Mouse (Mus musculus) MEL (cell line): ENCODE measurements around the gene Zfp655. TPM values are rescaled to one million over a fixed set of nuclear protein-coding genes. Genes with fewer than 3 reads are reported as not detected.

Experiments
- DNase-seq: peaks from one replicate; pipeline ENCODE4 v3.0.0; 2011; ENCODE audit warnings: low read depth, low spot score
- H3K27ac ChIP-seq: 2 replicates; pipeline ENCODE4 v1.5.1; 2012; ENCODE audit warnings: low read depth, mild to moderate bottlenecking, control low read depth, low read length, moderate library complexity; ENCODE audit not compliant: control insufficient read depth
- H3K27me3 ChIP-seq, 2 experiments: fragments of 150-350 bp in 1 of 2; sonication (generic) in 1 of 2; 2 replicates each; pipeline ENCODE4 v1.6.1; 2012; ENCODE audit warnings: low read length in 2 of 2, mild to moderate bottlenecking in 2 of 2, improper control_type of control experiment in 1 of 2, moderate library complexity in 1 of 2; ENCODE audit not compliant: insufficient read depth in 2 of 2, control insufficient read depth in 1 of 2
- H3K36me3 ChIP-seq, 2 experiments: 2 replicates each; pipeline ENCODE4 v1.6.1; 2012 to 2014; ENCODE audit warnings: low read length in 2 of 2, improper control_type of control experiment in 1 of 2, inconsistent platforms in 1 of 2, mild to moderate bottlenecking in 1 of 2; ENCODE audit not compliant: insufficient read depth in 2 of 2, control insufficient read depth in 1 of 2
- H3K4me1 ChIP-seq, 2 experiments: fragments of 150-350 bp in 1 of 2; sonication (generic) in 1 of 2; 2 replicates each; pipeline ENCODE4 v1.6.1; 2012; ENCODE audit warnings: low read length in 2 of 2, improper control_type of control experiment in 1 of 2, mild to moderate bottlenecking in 1 of 2; ENCODE audit not compliant: insufficient read depth in 2 of 2, control insufficient read depth in 1 of 2
- H3K4me3 ChIP-seq, 2 experiments: fragments of 150-350 bp in 1 of 2; sonication (generic) in 1 of 2; 2 replicates each; pipeline ENCODE4 v1.5.1; 2012; ENCODE audit warnings: low read depth in 2 of 2, low read length in 2 of 2, mild to moderate bottlenecking in 2 of 2, moderate library complexity in 2 of 2, control low read depth in 1 of 2, improper control_type of control experiment in 1 of 2; ENCODE audit not compliant: control insufficient read depth in 1 of 2, insufficient read depth in 1 of 2
- H3K79me2 ChIP-seq: 2 replicates; pipeline ENCODE4 v1.6.1; 2012; ENCODE audit warnings: mild to moderate bottlenecking, low read length, moderate library complexity; ENCODE audit not compliant: control insufficient read depth, poor library complexity, insufficient read depth
- H3K9ac ChIP-seq: 2 replicates; pipeline ENCODE4 v1.6.1; 2012; ENCODE audit warnings: low read depth, mild to moderate bottlenecking, control low read depth, low read length, moderate library complexity; ENCODE audit not compliant: control insufficient read depth, poor library complexity, severe bottlenecking
- H3K9me3 ChIP-seq: fragments of 150-350 bp; sonication (generic); replicated peaks from 2 replicates; pipeline ENCODE4 v1.6.1; 2012; ENCODE audit warnings: mild to moderate bottlenecking, low read length, improper control_type of control experiment, moderate library complexity; ENCODE audit not compliant: insufficient read depth
- BHLHE40 ChIP-seq: IDR thresholded peaks from 2 replicates; pipeline ENCODE4 v1.6.1; 2012; ENCODE audit warnings: low read depth, mild to moderate bottlenecking, inconsistent platforms, low read length, improper control_type of control experiment, borderline replicate concordance
- CHD1 ChIP-seq: IDR thresholded peaks from 2 replicates; pipeline ENCODE4 v1.6.1; 2012; ENCODE audit warnings: low read depth, mild to moderate bottlenecking, inconsistent platforms, low read length, improper control_type of control experiment
- CHD2 ChIP-seq: IDR thresholded peaks from 2 replicates; pipeline ENCODE4 v1.6.1; 2011; ENCODE audit warnings: low read length, improper control_type of control experiment
- E2F4 ChIP-seq: IDR thresholded peaks from 2 replicates; pipeline ENCODE4 v1.6.1; 2011; ENCODE audit warnings: low read depth, low read length, improper control_type of control experiment, borderline replicate concordance
- ETS1 ChIP-seq: IDR thresholded peaks from 2 replicates; pipeline ENCODE4 v1.6.1; 2012; ENCODE audit warnings: low read depth, mild to moderate bottlenecking, inconsistent platforms, low read length, improper control_type of control experiment, moderate library complexity
- GATA1 ChIP-seq: IDR thresholded peaks from 2 replicates; pipeline ENCODE4 v1.6.1; 2011; ENCODE audit warnings: low read depth, low read length, improper control_type of control experiment
- HCFC1 ChIP-seq: IDR thresholded peaks from 2 replicates; pipeline ENCODE4 v1.6.1; 2012; ENCODE audit warnings: low read depth, mild to moderate bottlenecking, inconsistent platforms, low read length, improper control_type of control experiment, moderate library complexity
- JUND ChIP-seq: IDR thresholded peaks from 2 replicates; pipeline ENCODE4 v1.6.1; 2011; ENCODE audit warnings: low read depth, mild to moderate bottlenecking, improper control_type of control experiment, low read length
- KAT2A ChIP-seq: conservative IDR thresholded peaks from 2 replicates; pipeline ENCODE4 v1.6.1; 2012; ENCODE audit warnings: low read depth, low read length, improper control_type of control experiment, inconsistent platforms
- MAFK ChIP-seq: IDR thresholded peaks from 2 replicates; pipeline ENCODE4 v1.6.1; 2011; ENCODE audit warnings: low read depth, mild to moderate bottlenecking, low read length, improper control_type of control experiment, borderline replicate concordance
- MAX ChIP-seq: IDR thresholded peaks from 2 replicates; pipeline ENCODE4 v1.6.1; 2011; ENCODE audit warnings: low read length, improper control_type of control experiment
- MAZ ChIP-seq: IDR thresholded peaks from 2 replicates; pipeline ENCODE4 v1.6.1; 2012; ENCODE audit warnings: low read depth, mild to moderate bottlenecking, inconsistent platforms, low read length, improper control_type of control experiment
- MEF2A ChIP-seq: IDR thresholded peaks from 2 replicates; pipeline ENCODE4 v1.6.1; 2014; ENCODE audit warnings: low read depth, mild to moderate bottlenecking, inconsistent platforms, low read length, improper control_type of control experiment; ENCODE audit not compliant: poor library complexity, insufficient replicate concordance, severe bottlenecking; ENCODE audit errors: extremely low read depth
- MXI1 ChIP-seq: IDR thresholded peaks from 2 replicates; pipeline ENCODE4 v1.6.1; 2011; ENCODE audit warnings: mild to moderate bottlenecking, low read depth, low read length, improper control_type of control experiment
- MYB ChIP-seq: IDR thresholded peaks from 2 replicates; pipeline ENCODE4 v1.6.1; 2011; ENCODE audit warnings: mild to moderate bottlenecking, low read depth, low read length, improper control_type of control experiment
- MYC ChIP-seq: IDR thresholded peaks from 2 replicates; pipeline ENCODE4 v1.6.1; 2011; ENCODE audit warnings: low read depth, mild to moderate bottlenecking, low read length, improper control_type of control experiment, moderate library complexity
- NELFE ChIP-seq: IDR thresholded peaks from 2 replicates; pipeline ENCODE4 v1.6.1; 2011; ENCODE audit warnings: low read depth, low read length, improper control_type of control experiment
- NRF1 ChIP-seq: IDR thresholded peaks from 2 replicates; pipeline ENCODE4 v1.6.1; 2014; ENCODE audit warnings: low read depth, mild to moderate bottlenecking, inconsistent platforms, low read length, improper control_type of control experiment, moderate library complexity; ENCODE audit not compliant: poor library complexity, insufficient read depth, severe bottlenecking
- POLR2A ChIP-seq, 2 experiments: IDR thresholded peaks; 2 replicates each; pipeline ENCODE4 v1.6.1; 2011 to 2012; ENCODE audit warnings: low read length in 2 of 2, mild to moderate bottlenecking in 2 of 2, control low read depth in 1 of 2, improper control_type of control experiment in 1 of 2, low read depth in 1 of 2, moderate library complexity in 1 of 2; ENCODE audit not compliant: control insufficient read depth in 1 of 2, insufficient read depth in 1 of 2, poor library complexity in 1 of 2
- POLR2AphosphoS2 ChIP-seq: IDR thresholded peaks from 2 replicates; pipeline ENCODE4 v1.6.1; 2011; ENCODE audit warnings: low read length, improper control_type of control experiment
- POLR2AphosphoS5 ChIP-seq: IDR thresholded peaks from 2 replicates; pipeline ENCODE4 v1.6.1; 2012; ENCODE audit warnings: low read depth, borderline replicate concordance, mild to moderate bottlenecking, inconsistent platforms, low read length, moderate library complexity, mixed read lengths
- RAD21 ChIP-seq: IDR thresholded peaks from 2 replicates; pipeline ENCODE4 v1.6.1; 2011; ENCODE audit warnings: mild to moderate bottlenecking, low read depth, low read length, improper control_type of control experiment
- SIN3A ChIP-seq: IDR thresholded peaks from 2 replicates; pipeline ENCODE4 v1.6.1; 2012; ENCODE audit warnings: low read length, improper control_type of control experiment, inconsistent platforms
- TBP ChIP-seq: IDR thresholded peaks from 2 replicates; pipeline ENCODE4 v1.8.0; 2011; ENCODE audit warnings: low read depth, low read length, improper control_type of control experiment
- TCF12 ChIP-seq: IDR thresholded peaks from 2 replicates; pipeline ENCODE4 v1.6.1; 2014; ENCODE audit warnings: low read depth, mild to moderate bottlenecking, inconsistent platforms, low read length, improper control_type of control experiment, moderate library complexity
- UBTF ChIP-seq: IDR thresholded peaks from 2 replicates; pipeline ENCODE4 v1.6.1; 2012; ENCODE audit warnings: low read depth, mild to moderate bottlenecking, inconsistent platforms, low read length, improper control_type of control experiment, moderate library complexity, borderline replicate concordance; ENCODE audit not compliant: insufficient read depth
- USF1 ChIP-seq: IDR thresholded peaks from 2 replicates; pipeline ENCODE4 v1.6.1; 2014; ENCODE audit warnings: low read depth, mild to moderate bottlenecking, inconsistent platforms, low read length, improper control_type of control experiment, moderate library complexity
- ZC3H11A ChIP-seq: IDR thresholded peaks from 2 replicates; pipeline ENCODE4 v1.6.1; 2012; ENCODE audit warnings: low read depth, mild to moderate bottlenecking, inconsistent platforms, low read length, improper control_type of control experiment
- ZKSCAN1 ChIP-seq: IDR thresholded peaks from 2 replicates; pipeline ENCODE4 v1.6.1; 2012; ENCODE audit warnings: low read depth, mild to moderate bottlenecking, inconsistent platforms, low read length, improper control_type of control experiment, moderate library complexity
- ZMIZ1 ChIP-seq: IDR thresholded peaks from 2 replicates; pipeline ENCODE4 v1.6.1; 2012; ENCODE audit warnings: low read depth, mild to moderate bottlenecking, inconsistent platforms, low read length, improper control_type of control experiment, moderate library complexity
- ZNF384 ChIP-seq: IDR thresholded peaks from 2 replicates; pipeline ENCODE4 v1.6.1; 2012; ENCODE audit warnings: low read depth, mild to moderate bottlenecking, inconsistent platforms, low read length, improper control_type of control experiment
- polyA plus RNA-seq, 2 experiments: library from polyadenylated mRNA; stranded (reverse) in 1 of 2; unstranded in 1 of 2; fragments of >175 nt in 1 of 2; fragments of >200 nt in 1 of 2; gene quantifications; 2 replicates each; pipeline versions ENCODE4 v1.2.1 to v1.2.4; 2012; ENCODE audit warnings: low replicate concordance in 2 of 2, low read depth in 1 of 2; ENCODE audit not compliant: insufficient read length in 2 of 2, insufficient read depth in 1 of 2, missing spikeins in 1 of 2
- total RNA-seq: library from RNA; depleted of rRNA; stranded (reverse); fragments of 300-350 nt; gene quantifications from 2 replicates; pipeline ENCODE4 v1.2.3, GENCODE M21; 2012

Zfp655 gene
- total and polyA plus RNA-seq, 3 experiments = 25.2 to 35.3 (median 26.9) TPM

- TF ChIP-seq TBP (peak; percentile 32; the same call in 1 of the 2 replicates), MAZ (no peak), POLR2AphosphoS2 (no peak), CHD1 (0 out of 2 replicates have a peak, but pooled peaks have one; percentile 12), ZNF384 (no peak), ZMIZ1 (no peak), ZKSCAN1 (no peak), MYC (no peak), MAFK (no peak), HCFC1 (no peak), GATA1 (peak; percentile 31; the same call in 1 of the 2 replicates), NRF1 (no peak), MEF2A (no peak), NELFE (no peak), KAT2A (no peak), UBTF (no peak), MAX (no peak), MXI1 (no peak)
Measured at GRCm38 (mm10) chr5:145190373-145190772, 41.1 kb upstream of the Zfp655 start (continued).

GRCm38 (mm10) chr5:145190875-145191798 lies 40.4 kb upstream of the Zfp655 start:
- DNase-seq = peak; percentile 95
- H3K4me3 ChIP-seq = peak overlapping the region; percentile 75 to 81
- H3K27me3 ChIP-seq = no peaks in the 10 kb centered on the region
- H3K9me3 ChIP-seq = no peaks in the 10 kb centered on the region
- H3K79me2 ChIP-seq = peaks cover 45% of the 10 kb centered on the region
- peaks cover 0 to 20% of the 10 kb centered on the region in 2 experiments; a peak in 3 of 4 replicates for H3K4me1 ChIP-seq
- peak overlapping the region; percentile 93 for H3K9ac ChIP-seq
- H3K36me3 ChIP-seq = peaks cover 2 to 22% of the 10 kb centered on the region in 2 experiments; a peak in 3 of 4 replicates
- H3K27ac ChIP-seq = peak overlapping the region; percentile 97
- TF ChIP-seq ETS1 = peak; percentile 33; the same call in 1 of the 2 replicates
- peak; percentile 59 for TF ChIP-seq NRF1
- no peak for TF ChIP-seq ZC3H11A
- no peak; the same call in none of the 2 replicates for TF ChIP-seq NELFE
- TF ChIP-seq UBTF = no peak
- no peak for TF ChIP-seq CHD2
- peak; percentile 76 for TF ChIP-seq TCF12
- no peak for TF ChIP-seq USF1
- no peak for TF ChIP-seq JUND
- no peak for TF ChIP-seq ZNF384
- no peak for TF ChIP-seq MYB
- peak; percentile 89 for TF ChIP-seq HCFC1
- TF ChIP-seq BHLHE40 = no peak
- peak; percentile 94 for TF ChIP-seq E2F4
- TF ChIP-seq POLR2A (IDR thresholded peaks at IDR 0.05; ENCODE audit: control insufficient read depth in 1 of 2, insufficient read depth in 1 of 2, low read depth in 1 of 2, low read length in 2 of 2, poor library complexity in 1 of 2) = peak; percentile 59 to 96; a peak in 3 of 4 replicates
- TF ChIP-seq POLR2AphosphoS5 = no peak
- TF ChIP-seq ZKSCAN1 = no peak
- peak; percentile 86; the same call in 1 of the 2 replicates for TF ChIP-seq POLR2AphosphoS2
- TF ChIP-seq KAT2A = no peak; the same call in 1 of the 2 replicates
- 0 out of 2 replicates have a peak, but pooled peaks have one; percentile 15 for TF ChIP-seq MAX
- no peak for TF ChIP-seq MAFK
- TF ChIP-seq SIN3A = peak; percentile 89
- no peak for TF ChIP-seq MEF2A
- TF ChIP-seq RAD21 = no peak
